Mouse (Mus musculus) frontal cortex, postnatal 10 days (tissue): ENCODE measurements around the gene Cbx7.

Experiments used
- DNase-seq, 2 experiments: peaks; one replicate each; pipeline ENCODE4 v3.0.0; 2022; ENCODE audit warnings: low spot score in 2 of 2, mixed read lengths in 1 of 2

Cbx7 gene

GRCm38 (mm10) chr15:79970940-79971339 lies at the start of gene Cbx7:
Gene Cbx7 (minus strand): TSS chr15:79971119.
- DNase-seq = no peak

GRCm38 (mm10) chr15:80020516-80020915 lies 49.6 kb upstream of the Cbx7 start:
- DNase-seq = no peak

GRCm38 (mm10) chr15:80019625-80020024 lies 48.7 kb upstream of the Cbx7 start:
- DNase-seq = no peak

DNA sequence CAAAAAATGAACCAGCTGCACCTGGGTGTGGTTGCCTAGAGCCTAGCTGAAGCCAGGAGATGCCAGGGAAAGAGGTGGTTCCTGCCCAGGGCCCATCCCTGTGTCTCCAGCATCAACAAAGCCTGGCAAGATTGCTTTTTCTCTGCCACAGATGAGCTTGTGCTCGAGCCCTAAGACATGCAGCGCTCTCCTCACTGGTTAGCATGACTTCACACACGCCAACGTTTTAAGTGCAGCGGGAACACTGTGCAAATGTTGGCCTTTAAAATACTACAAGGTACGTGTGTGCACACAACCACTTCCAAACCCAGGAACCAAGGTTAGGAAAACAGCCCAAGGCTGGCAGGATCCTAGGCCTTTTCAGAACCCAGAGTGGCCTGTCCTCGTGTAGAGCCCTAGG lies 48.3 kb upstream of the Cbx7 start:
- no peak for DNase-seq

DNA sequence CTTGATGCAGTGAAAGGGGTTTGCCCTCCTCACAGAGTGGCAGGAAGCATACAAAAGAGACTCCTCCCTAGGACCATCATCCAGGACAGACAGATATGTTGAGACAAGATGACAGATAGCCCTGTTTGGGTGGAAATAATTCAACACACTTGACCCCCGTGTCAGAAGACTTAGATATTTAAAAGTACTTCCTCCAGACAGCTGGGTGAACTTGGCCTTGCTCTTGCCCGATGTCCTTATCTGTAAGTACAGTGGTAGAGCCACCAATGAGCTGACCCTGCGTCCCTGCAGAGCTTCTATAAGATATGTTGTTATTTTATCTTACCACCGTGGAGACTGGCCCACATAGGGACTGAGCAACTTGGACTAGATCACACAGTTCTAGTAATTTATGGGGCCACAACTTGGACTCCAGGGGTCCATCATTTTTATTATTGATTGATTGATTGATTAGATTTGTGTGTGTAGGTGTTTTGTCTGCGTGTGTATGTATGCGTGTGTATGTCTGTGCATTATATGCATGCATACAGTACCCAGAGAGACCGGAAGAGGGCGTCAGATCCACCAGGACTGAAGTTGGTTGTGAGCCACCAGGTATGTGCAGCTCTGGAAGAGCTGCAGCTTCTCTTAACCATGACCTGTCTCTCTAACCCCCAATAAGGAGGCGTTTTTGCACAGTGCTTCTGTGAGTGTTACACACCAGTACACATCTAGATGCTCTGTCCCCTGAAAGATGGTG lies 45.8 kb upstream of the Cbx7 start:
- no peak for DNase-seq

DNA sequence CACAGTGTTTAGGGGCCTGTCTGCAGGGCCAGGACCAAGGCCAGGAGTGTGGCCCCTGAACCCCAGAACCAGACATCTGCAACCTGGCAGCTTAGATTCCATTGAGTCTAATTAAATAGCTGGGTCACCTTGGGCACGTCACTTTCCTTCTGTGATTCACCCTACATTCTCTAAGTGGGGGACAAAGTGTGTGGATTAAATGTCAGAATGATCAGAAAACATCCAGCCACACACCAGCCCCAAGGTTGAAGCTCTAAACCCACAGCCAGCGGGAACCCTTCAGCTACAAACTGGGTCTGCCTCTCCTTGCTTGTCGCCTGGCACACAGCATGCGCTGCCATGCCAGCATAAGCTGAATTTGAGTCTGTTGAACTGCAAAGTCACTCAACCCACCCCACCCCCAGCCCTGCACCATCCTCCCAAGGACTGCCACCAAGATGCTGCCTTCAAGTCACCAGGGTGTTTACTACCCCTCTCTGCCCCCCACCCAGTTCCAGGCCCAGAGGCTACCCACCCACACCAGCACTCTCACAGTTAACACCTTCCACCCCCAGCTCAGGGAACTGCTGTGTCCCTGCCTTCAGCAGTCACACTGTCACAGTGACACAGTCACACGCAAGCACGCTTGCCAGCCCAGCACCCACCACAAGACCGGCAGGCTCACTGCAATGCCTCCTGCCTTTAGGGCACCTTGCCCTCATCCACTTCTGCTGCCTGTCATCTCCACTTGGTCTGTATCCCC lies 44.5 kb upstream of the Cbx7 start:
- peak; percentile 56 to 72 for DNase-seq

DNA sequence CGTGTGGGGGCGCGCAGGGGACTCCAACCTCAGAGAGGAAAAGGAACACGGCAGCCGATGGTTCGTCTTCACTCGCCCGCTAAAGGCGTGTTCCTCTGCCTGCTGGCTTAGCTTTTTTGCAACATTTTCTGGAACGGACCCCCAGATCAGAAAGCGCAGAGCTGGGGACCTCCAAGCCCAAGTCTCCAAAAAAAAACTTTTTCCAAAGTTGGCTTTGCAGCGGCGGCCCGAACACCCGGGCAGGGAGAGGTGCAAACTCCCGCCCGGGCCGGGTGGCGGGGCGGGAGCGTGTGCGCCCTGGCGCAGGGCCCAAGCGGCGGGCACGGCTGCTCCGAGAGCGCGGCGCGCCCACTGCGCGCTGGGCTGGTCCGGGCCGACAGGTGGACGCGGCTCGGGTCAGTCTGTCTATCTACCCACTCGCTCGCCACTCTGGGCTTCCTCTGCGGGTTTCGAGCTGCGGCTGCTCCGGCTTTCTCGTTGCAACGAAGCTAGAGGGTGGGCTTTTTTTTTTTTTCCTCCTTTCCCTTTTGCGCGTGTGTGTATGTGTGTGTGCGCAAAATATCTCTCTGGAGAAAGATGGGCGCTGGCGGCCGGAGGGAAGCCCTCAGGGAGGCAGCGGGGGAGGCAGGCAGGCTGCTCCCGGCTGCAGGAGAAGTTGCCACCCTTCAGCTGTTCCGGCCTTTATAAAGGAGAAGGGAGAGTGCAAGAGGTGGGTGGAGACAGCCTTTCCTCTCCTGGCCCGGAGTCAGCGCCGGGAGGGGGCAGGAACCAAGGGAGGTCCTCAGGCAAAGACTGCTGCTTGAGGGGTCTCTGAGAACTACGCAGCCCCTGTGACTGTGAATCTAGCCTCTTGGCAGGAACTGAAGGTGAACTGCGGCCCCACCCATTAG lies 43.6 kb upstream of the Cbx7 start, which contains the start of gene Pdgfb:
TSS of gene Pdgfb (minus strand) at position 657 of the 890 bp plus-strand sequence.
- peak; percentile 61 to 66 for DNase-seq

DNA sequence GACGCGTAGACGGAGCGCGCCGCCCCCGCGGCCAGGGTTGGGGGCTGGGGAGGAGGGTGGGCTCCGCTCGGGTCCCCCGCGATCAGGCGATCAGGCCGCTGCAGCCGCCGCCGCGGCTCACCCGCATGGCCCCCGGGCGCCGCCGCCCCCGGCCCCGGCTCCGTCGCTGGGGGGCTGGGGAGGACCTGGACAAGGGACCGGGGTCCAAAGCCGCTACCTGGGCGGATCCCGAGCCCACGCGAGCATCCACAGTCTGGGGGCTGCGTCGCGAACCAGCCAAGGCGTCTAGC lies 43.1 kb upstream of the Cbx7 start:
- DNase-seq = no peak

DNA sequence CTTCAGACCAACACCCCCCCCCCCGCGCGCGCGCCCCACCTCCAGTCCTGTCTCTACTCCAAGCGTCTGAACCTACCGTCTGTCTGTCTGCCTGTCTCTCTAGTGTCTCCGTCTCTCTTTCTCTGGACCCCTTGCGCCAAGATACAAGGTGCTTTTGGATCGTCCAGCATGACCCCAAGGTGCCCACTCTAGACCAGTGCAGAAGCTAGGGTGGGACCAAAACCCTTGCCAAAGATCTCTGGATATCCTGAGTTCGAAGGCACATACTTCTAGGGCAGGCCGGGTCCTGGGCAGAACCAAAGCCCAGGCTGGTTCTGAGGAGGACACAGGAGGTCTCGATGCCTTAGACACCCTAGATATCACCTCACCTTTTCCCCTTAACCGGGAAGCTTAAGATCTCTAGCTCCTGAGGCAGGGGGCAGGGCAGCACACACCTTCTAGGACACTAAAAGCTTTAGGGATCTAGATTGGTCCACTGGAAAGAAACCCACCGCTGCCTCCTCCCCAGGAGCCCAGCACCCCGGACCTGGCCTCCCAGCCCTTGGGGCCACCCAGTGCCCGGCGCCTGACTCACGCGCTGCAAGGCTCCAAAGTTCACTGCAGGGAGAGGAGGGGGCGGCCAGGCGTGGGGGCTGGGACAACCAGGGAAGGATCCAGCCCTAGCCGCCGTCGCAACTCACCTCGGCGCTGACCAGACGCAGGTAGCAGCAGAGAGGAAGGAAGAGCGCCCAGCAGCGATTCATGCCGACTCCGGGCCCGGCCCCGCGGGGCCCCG lies 42.5 kb upstream of the Cbx7 start:
- DNase-seq = no peak

DNA sequence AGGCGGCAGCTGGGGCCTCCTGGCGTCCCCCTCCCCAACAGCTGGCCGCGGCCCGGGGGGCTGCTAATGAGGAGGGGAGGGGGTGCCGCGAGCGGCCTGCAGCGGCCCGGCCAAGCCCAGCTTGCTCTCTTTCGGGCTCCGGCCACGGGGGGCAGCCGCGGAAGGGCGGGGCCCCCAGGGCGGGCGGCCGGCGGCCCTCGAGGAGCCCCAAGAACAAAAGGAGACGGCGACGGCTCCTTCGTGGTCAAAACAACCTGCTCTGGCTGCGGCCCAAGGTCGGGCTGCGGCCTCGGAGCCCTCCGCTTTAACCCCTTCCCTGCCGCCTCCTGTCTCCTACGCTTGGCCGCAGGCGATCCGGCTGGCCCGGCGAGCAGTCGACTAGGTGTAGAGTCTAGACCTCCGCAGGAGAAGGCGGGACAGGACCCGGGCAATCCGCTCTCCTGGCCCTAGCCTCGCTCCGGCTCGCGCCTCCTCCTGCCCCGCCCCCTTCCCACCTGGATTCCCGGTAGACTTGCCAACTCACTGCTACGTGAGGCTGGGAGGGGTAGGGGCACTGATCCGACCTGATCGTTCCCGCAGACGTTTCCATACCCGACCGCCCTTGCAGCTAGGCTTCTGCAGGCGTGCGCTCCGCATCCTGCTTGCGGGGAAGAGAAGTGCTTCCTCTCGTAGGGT lies 41.7 kb upstream of the Cbx7 start:
- peak; percentile 66 to 71 for DNase-seq

GRCm38 (mm10) chr15:80011778-80012526 lies 41.0 kb upstream of the Cbx7 start:
- peak; percentile 83 for DNase-seq

DNA sequence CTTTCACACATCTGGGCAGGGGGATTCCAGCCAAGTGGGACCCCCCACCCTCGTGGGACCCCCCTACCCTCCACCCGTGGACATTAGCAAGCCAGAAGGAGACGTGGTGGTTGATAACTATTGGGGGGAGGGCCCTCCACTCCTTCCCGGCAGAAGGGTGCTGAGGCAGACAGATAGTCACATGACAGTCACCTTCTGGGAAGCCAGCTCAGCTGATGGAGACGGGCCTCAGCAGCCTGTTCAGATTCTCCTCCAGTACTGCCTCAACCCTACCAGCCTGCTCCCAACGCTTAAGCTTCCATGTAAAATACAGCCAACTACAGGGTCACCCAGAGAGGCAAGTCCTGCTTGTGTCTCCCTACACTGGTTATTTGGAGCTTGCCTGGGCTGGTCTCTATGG lies 40.3 kb upstream of the Cbx7 start:
- DNase-seq = no peak

GRCm38 (mm10) chr15:80010182-80010558 lies 39.3 kb upstream of the Cbx7 start:
- DNase-seq = peak; percentile 56 to 70

DNA sequence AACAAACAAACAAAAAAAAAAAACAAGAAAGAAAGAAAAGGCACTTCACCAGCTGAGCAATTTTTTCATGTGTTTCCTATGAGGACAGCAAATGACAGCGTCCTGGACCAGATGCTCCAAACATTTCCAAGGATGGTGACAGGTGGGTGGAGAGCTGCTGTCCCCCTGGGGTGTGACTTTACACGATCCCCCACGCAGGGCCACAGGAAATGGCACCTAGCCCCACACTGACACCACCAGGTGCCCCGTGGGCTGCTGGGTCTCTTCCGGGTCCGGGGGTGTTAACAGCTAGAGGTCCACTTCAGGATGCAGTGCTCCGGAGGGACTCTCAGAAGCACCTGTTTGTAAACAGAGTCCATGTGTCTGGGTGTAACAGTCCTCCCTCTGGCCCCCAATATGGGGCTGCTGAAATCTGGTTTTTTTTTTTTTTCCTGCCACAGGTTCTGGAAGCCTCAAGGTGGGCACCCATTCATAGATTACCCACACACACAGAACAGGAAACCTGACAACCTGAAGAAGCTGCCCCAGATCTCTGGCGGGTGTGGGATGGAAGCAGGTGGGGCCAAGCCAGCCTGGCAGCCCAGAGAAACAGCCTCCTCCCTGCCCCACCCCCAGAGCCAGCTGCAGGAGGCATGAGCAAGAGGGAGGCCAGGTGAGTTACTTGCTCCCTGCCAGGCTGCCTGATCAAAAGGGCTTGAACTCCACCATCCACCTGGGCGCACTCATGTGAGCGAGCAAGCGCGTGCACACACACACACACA lies 38.7 kb upstream of the Cbx7 start:
- peak in 1 of 2 experiments; percentile 48 for DNase-seq

GRCm38 (mm10) chr15:80008461-80008860 lies 37.5 kb upstream of the Cbx7 start:
- no peak for DNase-seq

DNA sequence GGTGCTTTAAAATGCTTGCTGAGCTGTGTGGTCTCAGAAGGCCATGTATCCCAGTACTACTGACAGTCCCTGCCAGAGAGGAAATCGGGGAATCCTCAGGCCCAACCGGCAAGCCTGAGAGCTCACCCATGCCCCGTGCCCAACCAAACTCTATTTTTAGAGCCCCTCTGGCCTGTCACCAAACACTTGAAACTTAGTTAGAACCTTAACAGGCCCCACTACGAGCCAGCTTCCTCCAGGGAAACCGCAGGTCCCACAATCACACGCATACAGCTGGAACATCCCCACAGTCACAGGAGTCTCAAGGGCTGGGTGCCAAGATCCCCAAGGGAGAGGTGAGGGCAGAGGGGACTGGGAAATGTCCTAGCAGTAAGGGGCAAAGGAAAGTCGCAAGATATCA lies 35.2 kb upstream of the Cbx7 start:
- DNase-seq = no peak

DNA sequence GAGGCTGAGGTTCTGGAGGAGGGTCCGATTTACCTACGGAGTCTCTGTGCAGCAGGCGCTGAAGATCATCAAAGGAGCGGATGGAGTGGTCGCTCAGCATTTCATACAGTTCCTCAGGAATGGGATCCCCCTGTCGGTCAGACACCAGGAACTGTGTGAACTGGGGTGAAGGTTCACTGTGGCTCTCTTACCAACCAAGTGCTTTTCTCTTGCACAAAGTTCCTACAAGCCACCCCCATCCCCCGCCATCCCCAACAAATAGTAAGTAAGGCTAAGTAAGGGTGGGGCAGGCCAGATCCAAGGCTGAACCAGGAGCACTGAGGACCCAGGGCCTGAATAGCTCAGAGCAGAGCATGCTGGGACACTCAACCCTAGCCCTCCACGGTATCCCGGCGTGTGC lies 34.5 kb upstream of the Cbx7 start:
- DNase-seq = no peak

DNA sequence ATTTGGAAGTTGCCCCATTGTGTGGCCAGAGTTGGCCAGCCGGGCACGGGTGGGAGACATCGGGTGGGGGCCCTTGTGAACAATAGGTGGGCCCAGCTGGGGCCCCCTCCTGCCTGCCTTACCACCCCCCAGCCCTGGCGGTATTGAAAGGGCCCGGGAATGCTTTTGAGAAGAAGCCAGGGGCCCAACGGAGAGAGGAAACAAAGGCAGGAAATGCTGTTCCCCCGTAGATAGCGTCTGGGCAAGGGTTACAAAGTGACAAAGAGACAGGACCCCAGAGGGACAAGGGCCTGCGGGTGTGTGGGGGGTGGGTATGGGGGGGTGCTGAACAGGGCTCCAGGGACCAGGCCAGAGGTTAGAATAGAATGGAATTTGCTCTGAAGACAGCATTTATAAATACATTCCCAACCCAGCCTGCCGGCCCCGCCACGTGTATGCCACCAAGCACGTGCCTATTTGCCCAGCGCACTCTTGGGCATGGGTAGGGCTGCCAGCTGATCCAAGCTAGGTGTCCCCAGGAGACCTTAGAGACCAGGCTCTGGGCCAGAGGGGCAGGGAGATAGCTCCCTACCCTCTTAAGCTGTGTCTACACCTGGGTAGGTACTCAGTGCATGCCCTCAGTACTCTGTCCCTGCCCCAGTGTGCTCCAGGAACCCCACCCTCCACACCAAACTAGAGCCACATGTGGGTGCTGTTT lies 33.9 kb upstream of the Cbx7 start:
- DNase-seq = no peak

- no peak for DNase-seq
Measured at GRCm38 (mm10) chr15:80003581-80003980, 32.7 kb upstream of the Cbx7 start.
